In genomic region chr4:129584884-129585608, GRCm38 (mm10) we compare ENCODE assay signal across 7 mouse cellular contexts. TPM values are rescaled to one million over a fixed set of nuclear protein-coding genes. Genes with fewer than 3 reads are reported as not detected.
A peak's percentile ranks its signal among the peaks of the same experiment; 100 is the strongest.
DNase-seq lines count a peak whose midpoint lies in the region; ATAC-seq lines count a peak whose summit lies in the region.

No protein-coding gene starts in this region.

- no peaks in the 10 kb centered on the region for H3K27me3 ChIP-seq in intestine, embryonic 16.5 days (replicated peaks; ENCODE audit: control insufficient read depth, insufficient read depth, low read length)
- H3K27me3 ChIP-seq in midbrain, embryonic 10.5 days (ENCODE audit: low read depth, poor library complexity, severe bottlenecking): no peaks in the 10 kb centered on the region

- H3K4me1 ChIP-seq in intestine, embryonic 16.5 days (ENCODE audit: control insufficient read depth, insufficient read depth, low read length): peaks cover 11% of the 10 kb centered on the region; the same call in 1 of the 2 replicates
- H3K4me1 ChIP-seq in midbrain, embryonic 10.5 days: peaks cover 17% of the 10 kb centered on the region

- H3K9me3 ChIP-seq in intestine, embryonic 16.5 days (ENCODE audit: control insufficient read depth, low read length): no peaks in the 10 kb centered on the region
- no peaks in the 10 kb centered on the region for H3K9me3 ChIP-seq in midbrain, embryonic 10.5 days (replicated peaks)

- 1% methylated on average over 36 of the region's 36 CpGs for WGBS in intestine, embryonic 16.5 days
- WGBS in midbrain, embryonic 10.5 days: 3% methylated on average over 36 of the region's 36 CpGs

- peak; percentile 89 to 97 for DNase-seq in adrenal gland, adult (ENCODE audit: inconsistent age in 2 of 2, low spot score in 1 of 2)
- DNase-seq in embryo, embryonic 11 days: peak; percentile 90
- peak; percentile 79 to 87 for DNase-seq in gastrocnemius, postnatal 36 days
- peak; percentile 76 to 77 for DNase-seq in left cerebral cortex, postnatal 36 days (ENCODE audit: low spot score in 2 of 2)
- DNase-seq in midbrain, embryonic 10.5 days (ENCODE audit: low spot score): peak; percentile 86
- DNase-seq in skeletal muscle tissue, adult 2 months (ENCODE audit: low read depth, low spot score): peak; percentile 60

- H3K9ac ChIP-seq in intestine, embryonic 16.5 days (ENCODE audit: low read depth, low read length): peak overlapping the region; percentile 76

- H3K27ac ChIP-seq in intestine, embryonic 16.5 days (ENCODE audit: low read length): peak overlapping the region; percentile 80
- H3K27ac ChIP-seq in midbrain, embryonic 10.5 days (replicated peaks): peak overlapping the region; percentile 79

- intact Hi-C loops in gastrocnemius, postnatal 36 days (cut with DNase I): loop anchor here (2.0 kb wide), 1 partner anchor 24 kb away; no protein-coding TSS in a partner anchor
- intact Hi-C loops in left cerebral cortex, postnatal 36 days (cut with DNase I): loop anchor here (5.0 kb wide), 1 partner anchor 33 kb away; no protein-coding TSS in a partner anchor

- peak overlapping the region; percentile 77 for H3K4me2 ChIP-seq in intestine, embryonic 16.5 days (ENCODE audit: low read depth, low read length)

- H3K4me3 ChIP-seq in intestine, embryonic 16.5 days (ENCODE audit: low read length): peak overlapping the region; percentile 53
- H3K4me3 ChIP-seq in midbrain, embryonic 10.5 days: peak overlapping the region; percentile 58

- ATAC-seq in intestine, embryonic 16.5 days: peak; percentile 87

- no peaks in the 10 kb centered on the region for H3K36me3 ChIP-seq in intestine, embryonic 16.5 days (ENCODE audit: control insufficient read depth, insufficient read depth, low read length)
- peaks cover under 1% of the 10 kb centered on the region; the same call in 1 of the 2 replicates for H3K36me3 ChIP-seq in midbrain, embryonic 10.5 days

RNA-seq across cellular contexts. Expression of gene Fam167b, which starts 6.7 kb away (rescaled TPM):
- not detected for total RNA-seq in gastrocnemius, postnatal 36 days (2021)
- 2.3 and 2.4 TPM in 2 replicates for polyA plus RNA-seq in intestine, embryonic 16.5 days (2015; fragmentation: Nextera tagmentation; extraction: Ambion mirVana)
- not detected for total RNA-seq in left cerebral cortex, postnatal 36 days (2021)
- polyA plus RNA-seq in midbrain, embryonic 10.5 days (2016; fragmentation: Nextera tagmentation; extraction: Ambion mirVana): 0.50 and 1.5 TPM in 2 replicates

RNA-seq across cellular contexts. Expression of gene Lck, which starts 11.6 kb away (rescaled TPM):
- total RNA-seq in gastrocnemius, postnatal 36 days (2021): 1 to 10 TPM in 1 of 2 experiments, not detected in 1; 6.2 TPM
- 6.1 and 7.9 TPM in 2 replicates for polyA plus RNA-seq in intestine, embryonic 16.5 days (2015; fragmentation: Nextera tagmentation; extraction: Ambion mirVana)
- 1 to 10 TPM; 2.1 to 2.6 TPM for total RNA-seq in left cerebral cortex, postnatal 36 days (2021)
- polyA plus RNA-seq in midbrain, embryonic 10.5 days (2016; fragmentation: Nextera tagmentation; extraction: Ambion mirVana): 4.7 and 7.2 TPM in 2 replicates

RNA-seq across cellular contexts. Expression of gene Eif3i, which starts 15.4 kb away (rescaled TPM):
- total RNA-seq in gastrocnemius, postnatal 36 days (2021): 100 to 1,000 TPM; 116 to 135 TPM
- 255 and 274 TPM in 2 replicates for polyA plus RNA-seq in intestine, embryonic 16.5 days (2015; fragmentation: Nextera tagmentation; extraction: Ambion mirVana)
- total RNA-seq in left cerebral cortex, postnatal 36 days (2021): 100 to 1,000 TPM; 121 to 140 TPM
- polyA plus RNA-seq in midbrain, embryonic 10.5 days (2016; fragmentation: Nextera tagmentation; extraction: Ambion mirVana): 261 and 293 TPM in 2 replicates

RNA-seq across cellular contexts. Expression of gene Tmem234, which starts 15.4 kb away (rescaled TPM):
- 10 to 100 TPM; 29.3 to 30.0 TPM for total RNA-seq in gastrocnemius, postnatal 36 days (2021)
- polyA plus RNA-seq in intestine, embryonic 16.5 days (2015; fragmentation: Nextera tagmentation; extraction: Ambion mirVana): 180 and 186 TPM in 2 replicates
- 10 to 100 TPM; 92.2 to 93.7 TPM for total RNA-seq in left cerebral cortex, postnatal 36 days (2021)
- polyA plus RNA-seq in midbrain, embryonic 10.5 days (2016; fragmentation: Nextera tagmentation; extraction: Ambion mirVana): 226 and 231 TPM in 2 replicates

RNA-seq across cellular contexts. Expression of gene Dcdc2b, which starts 29.0 kb away (rescaled TPM):
- under 1 TPM; 0.51 to 0.62 TPM for total RNA-seq in gastrocnemius, postnatal 36 days (2021)
- 1.6 and 1.7 TPM in 2 replicates for polyA plus RNA-seq in intestine, embryonic 16.5 days (2015; fragmentation: Nextera tagmentation; extraction: Ambion mirVana)
- 1 to 10 TPM; 2.9 to 7.7 TPM for total RNA-seq in left cerebral cortex, postnatal 36 days (2021)
- polyA plus RNA-seq in midbrain, embryonic 10.5 days (2016; fragmentation: Nextera tagmentation; extraction: Ambion mirVana): 2.1 and 2.9 TPM in 2 replicates

Comparison
In these comparisons a context has a peak if more than half of its experiments do, and no peak if none do; other contexts are left out.
1. Peak in every context shown above with its lines: DNase-seq, ATAC-seq, H3K4me3 ChIP-seq and H3K27ac ChIP-seq.